Mouse (Mus musculus) heart, postnatal 0 days (tissue): ENCODE measurements at regions not wholly inside any gene's neighbourhood (a gene's known extent, or its start where the extent isn't known, plus 50 kb on each side); places are given as distances from the start of the nearest gene placed in this dataset.

ENCODE experiments used
- CTCF ChIP-seq: IDR thresholded peaks from 2 replicates; pipeline ENCODE4 v1.5.1; 2016; ENCODE audit warnings: antibody characterized with exemption, control low read depth, low read depth
- EP300 ChIP-seq: IDR thresholded peaks from 2 replicates; pipeline ENCODE4 v1.6.1; 2016; ENCODE audit warnings: antibody characterized with exemption, low read depth

- TF ChIP-seq CTCF (no peak), EP300 (no peak)
Observed at GRCm38 (mm10) chr17:70933122-70934050, 69.0 kb upstream of the Myom1 start.
